Mouse (Mus musculus) midbrain, embryonic 15.5 days (tissue): Measurements from ENCODE around the gene Duxbl2. TPM values are rescaled to one million over a fixed set of nuclear protein-coding genes. Genes with fewer than 3 reads are reported as not detected.
"Not testable (repeated sequence)": the region's sequence is repeated elsewhere in the genome, so short reads cannot be mapped to it uniquely, and the experiment has no call there.

Experiments used
- ATAC-seq: fragments of 200-750 bp; cut with Nextera tagmentation; replicated peaks from 2 replicates; pipeline ENCODE4 v1.8.0; 2017; ENCODE audit warnings: moderate TSS enrichment
- H3K27ac ChIP-seq: fragments of 300-500 bp; sonication (generic); 2 replicates; pipeline ENCODE4 v1.5.1; 2015; ENCODE audit warnings: mild to moderate bottlenecking, inconsistent platforms
- H3K27me3 ChIP-seq: fragments of 300-500 bp; sonication (generic); replicated peaks from 2 replicates; pipeline ENCODE4 v1.6.1; 2015; ENCODE audit warnings: inconsistent platforms
- H3K36me3 ChIP-seq: fragments of 300-500 bp; sonication (generic); replicated peaks from 2 replicates; pipeline ENCODE4 v1.6.1; 2015; ENCODE audit warnings: inconsistent platforms
- H3K4me1 ChIP-seq: fragments of 300-500 bp; sonication (generic); 2 replicates; pipeline ENCODE4 v1.6.1; 2015; ENCODE audit warnings: inconsistent platforms
- H3K4me2 ChIP-seq: fragments of 300-500 bp; sonication (generic); 2 replicates; pipeline ENCODE4 v1.6.1; 2015; ENCODE audit warnings: inconsistent platforms, mild to moderate bottlenecking, moderate library complexity
- H3K4me3 ChIP-seq: fragments of 300-500 bp; sonication (generic); 2 replicates; pipeline ENCODE4 v1.5.1; 2015; ENCODE audit warnings: mild to moderate bottlenecking, inconsistent platforms
- H3K9ac ChIP-seq: fragments of 300-500 bp; sonication (generic); 2 replicates; pipeline ENCODE4 v1.6.1; 2015; ENCODE audit warnings: mild to moderate bottlenecking, inconsistent platforms
- H3K9me3 ChIP-seq: fragments of 300-500 bp; sonication (generic); 2 replicates; pipeline ENCODE4 v1.6.1; 2016; ENCODE audit warnings: inconsistent platforms
- WGBS: fragments of 180-500 bp; shearing (Covaris S2); methylation state at CpG from one replicate; pipeline ENCODE4 v1.1.7; 2015; ENCODE audit warnings: mixed read lengths; 5-methylcytosine and 5-hydroxymethylcytosine counted together
- polyA plus RNA-seq: library from polyadenylated mRNA; unstranded; fragments of >200 nt; fragmentation: Nextera tagmentation; extraction: Ambion mirVana; gene quantifications from 2 replicates; pipeline ENCODE4 v1.2.1, GENCODE M21; 2015

Duxbl2 gene
- polyA plus RNA-seq, 1 experiment from 2014 or later = 0.46 TPM

GRCm38 (mm10) chr14:26175028-26175427, 56.9 kb downstream of the Duxbl2 start:
- not testable (repeated sequence) for H3K27me3 ChIP-seq, H3K27ac ChIP-seq, H3K4me3 ChIP-seq, H3K4me2 ChIP-seq, H3K9ac ChIP-seq, ATAC-seq, H3K9me3 ChIP-seq, H3K36me3 ChIP-seq, H3K4me1 ChIP-seq
- no CpG with 5 or more reads among the region's 6 CpGs for WGBS

Other genes with a start within 250 kb of the Duxbl2 start
- gene Plac9a, start 215.2 kb upstream of the Duxbl2 start, polyA plus RNA-seq = 0.97 TPM in 1 of 2 replicates, not detected in the other
- 3.5 and 5.7 TPM in 2 replicates for gene Tmem254a, start 190.7 kb upstream of the Duxbl2 start, polyA plus RNA-seq
- not detected in 2 replicates for gene Cphx1, start 180.0 kb upstream of the Duxbl2 start, polyA plus RNA-seq
- 2.5 and 3.5 TPM in 2 replicates for gene Duxbl1, start 139.8 kb upstream of the Duxbl2 start, polyA plus RNA-seq
- gene Gm9780, start 75.6 kb upstream of the Duxbl2 start, polyA plus RNA-seq = 9.2 and 9.3 TPM in 2 replicates
- 22.5 and 27.3 TPM in 2 replicates for gene Tmem254c, start 51.0 kb upstream of the Duxbl2 start, polyA plus RNA-seq
- not detected in 2 replicates for gene Cphx2, start 36.8 kb upstream of the Duxbl2 start, polyA plus RNA-seq
- not detected in 2 replicates for gene Cphx3, start 36.1 kb upstream of the Duxbl2 start, polyA plus RNA-seq
- gene Plac9b, start 64.1 kb downstream of the Duxbl2 start, polyA plus RNA-seq = 6.6 and 9.8 TPM in 2 replicates
- gene Tmem254b, start 88.7 kb downstream of the Duxbl2 start, polyA plus RNA-seq = 22.8 and 30.1 TPM in 2 replicates
- gene Duxbl3, start 139.6 kb downstream of the Duxbl2 start, polyA plus RNA-seq = 1.3 and 2.8 TPM in 2 replicates